Mouse (Mus musculus) E14TG2a.4 (cell line): ENCODE measurements at regions not wholly inside any gene's neighbourhood (a gene's known extent, or its start where the extent isn't known, plus 50 kb on each side); places are given as distances from the start of the nearest gene placed in this dataset.

Experiments used
- CTCF ChIP-seq: conservative IDR thresholded peaks from 2 replicates; pipeline ENCODE4 v1.5.1; 2014; ENCODE audit warnings: low read length
- POU5F1 ChIP-seq: IDR thresholded peaks from 2 replicates; pipeline ENCODE4 v1.6.1; 2014; ENCODE audit warnings: low read length, borderline replicate concordance

GRCm38 (mm10) chr14:104297316-104298311, 170.2 kb downstream of the Pou4f1 start:
- TF ChIP-seq CTCF (no peak), POU5F1 (no peak)
